Mouse (Mus musculus): ENCODE data around the gene Pxmp2.

Pxmp2 gene
- long read RNA-seq, experiment 1, partial matches to known transcripts: 0 of 4 reads
- long read RNA-seq, experiment 1, other reads (novel, unspliced or antisense): 0 of 4 reads
- long read RNA-seq, experiment 2, transcript Pxmp2-201 (5 exons, 1,041 nt): major isoform, 10 of 10 reads
- long read RNA-seq, experiment 2, partial matches to known transcripts: 0 of 10 reads
- long read RNA-seq, experiment 2, other reads (novel, unspliced or antisense): 0 of 10 reads

- intact Hi-C loops (cut with DNase I): no loop called here
Observed at GRCm38 (mm10) chr5:110285770-110286445, at the start of gene Pxmp2, which contains the start of gene Pole. Pxmp2 (minus strand) TSS chr5:110286186. Pole (plus strand) TSS chr5:110286306.

GRCm38 (mm10) chr5:110330508-110330907 is 44.5 kb upstream of the Pxmp2 start:
- intact Hi-C loops (cut with DNase I): no loop called here

- intact Hi-C loops (cut with DNase I): no loop called here
Observed at GRCm38 (mm10) chr5:110313127-110313526, 27.1 kb upstream of the Pxmp2 start.

GRCm38 (mm10) chr5:110308861-110309260 is 22.9 kb upstream of the Pxmp2 start:
- intact Hi-C loops (cut with DNase I): no loop called here

GRCm38 (mm10) chr5:110300591-110300990 is 14.6 kb upstream of the Pxmp2 start:
- intact Hi-C loops (cut with DNase I): loop anchor here (5.0 kb wide), 1 partner anchor 37 kb away; no protein-coding TSS in a partner anchor

GRCm38 (mm10) chr5:110296637-110297036 is 10.7 kb upstream of the Pxmp2 start:
- intact Hi-C loops (cut with DNase I): no loop called here

- intact Hi-C loops (cut with DNase I): no loop called here
Observed at GRCm38 (mm10) chr5:110291649-110292048, 5.7 kb upstream of the Pxmp2 start.

- intact Hi-C loops (cut with DNase I): no loop called here
Observed at GRCm38 (mm10) chr5:110287084-110287475, 1.1 kb upstream of the Pxmp2 start.

GRCm38 (mm10) chr5:110286446-110287083 is 579 bp upstream of the Pxmp2 start:
- intact Hi-C loops (cut with DNase I): no loop called here

GRCm38 (mm10) chr5:110285156-110285555 is 830 bp downstream of the Pxmp2 start:
- intact Hi-C loops (cut with DNase I): no loop called here

GRCm38 (mm10) chr5:110284536-110284935 is 1.4 kb downstream of the Pxmp2 start:
- intact Hi-C loops (cut with DNase I): no loop called here

GRCm38 (mm10) chr5:110281984-110282383 is 4.0 kb downstream of the Pxmp2 start:
- intact Hi-C loops (cut with DNase I): no loop called here

- intact Hi-C loops (cut with DNase I): no loop called here
Observed at GRCm38 (mm10) chr5:110276910-110277309, 9.1 kb downstream of the Pxmp2 start.

- intact Hi-C loops (cut with DNase I): no loop called here
Observed at GRCm38 (mm10) chr5:110276391-110276790, 9.6 kb downstream of the Pxmp2 start.

- intact Hi-C loops (cut with DNase I): no loop called here
Observed at GRCm38 (mm10) chr5:110274846-110275245, 11.1 kb downstream of the Pxmp2 start.

- intact Hi-C loops (cut with DNase I): no loop called here
Observed at GRCm38 (mm10) chr5:110274147-110274546, 11.8 kb downstream of the Pxmp2 start.

GRCm38 (mm10) chr5:110270242-110270641 is 15.7 kb downstream of the Pxmp2 start:
- intact Hi-C loops (cut with DNase I): no loop called here

GRCm38 (mm10) chr5:110269141-110270101 is 16.6 kb downstream of the Pxmp2 start, which contains the start of gene Pgam5:
Pgam5 (minus strand) TSS chr5:110269913.
- intact Hi-C loops (cut with DNase I): loop anchor here (10.0 kb wide), 1 partner anchor 65 kb away; no protein-coding TSS in a partner anchor

- intact Hi-C loops (cut with DNase I): loop anchor here (10.0 kb wide), 1 partner anchor 62 kb away; no protein-coding TSS in a partner anchor
Observed at GRCm38 (mm10) chr5:110266941-110267340, 19.0 kb downstream of the Pxmp2 start.

GRCm38 (mm10) chr5:110244091-110244490 is 41.9 kb downstream of the Pxmp2 start:
- intact Hi-C loops (cut with DNase I): no loop called here

GRCm38 (mm10) chr5:110232346-110232745 is 53.6 kb downstream of the Pxmp2 start:
- intact Hi-C loops (cut with DNase I): no loop called here

Measured in adrenal gland (tissue).